Mouse (Mus musculus) spleen, embryonic (tissue): Measurements from ENCODE around the gene Lrrc4.

ENCODE experiments used
- CTCF ChIA-PET: fragments of 350-600 bp; sonication (Branson Sonifier 250); formaldehyde crosslinking; loops from one replicate; lab custom pipeline; 2022; lab: Charles Lee

The Lrrc4 gene

GRCm38 (mm10) chr6:28783082-28783647 lies 48.4 kb downstream of the Lrrc4 start:
- CTCF ChIA-PET: interaction anchor here (0.5 kb wide), 1 partner anchor 638 kb away, joined by 4 read pairs; no protein-coding TSS in a partner anchor

DNA sequence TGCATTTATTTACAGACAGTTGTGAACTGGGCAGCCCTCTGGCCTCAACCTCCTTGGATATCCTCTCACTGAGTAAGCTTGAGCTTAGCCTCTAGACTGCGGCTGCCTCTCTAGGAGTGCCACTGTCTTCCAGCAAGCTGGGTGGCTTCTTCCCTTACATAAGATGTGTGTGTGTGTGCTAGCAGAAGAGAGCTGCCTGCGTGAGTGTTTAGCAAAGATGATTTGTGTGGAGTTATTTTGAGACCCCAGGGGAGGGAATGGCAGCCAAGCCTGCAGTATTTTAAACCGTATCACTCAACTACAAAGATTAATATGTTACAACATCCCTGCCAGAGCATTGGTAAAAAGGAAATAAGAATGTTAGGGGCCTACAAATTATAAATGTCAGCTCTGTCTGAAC lies 49.9 kb downstream of the Lrrc4 start:
- CTCF ChIA-PET: no interaction called here

- CTCF ChIA-PET: no interaction called here
Measured at GRCm38 (mm10) chr6:28771331-28771730, 60.2 kb downstream of the Lrrc4 start.

GRCm38 (mm10) chr6:28767891-28768481 lies 63.6 kb downstream of the Lrrc4 start:
- CTCF ChIA-PET: interaction anchor here (0.6 kb wide), 1 partner anchor 13 kb away, joined by 4 read pairs; no protein-coding TSS in a partner anchor

GRCm38 (mm10) chr6:28766622-28767021 lies 64.9 kb downstream of the Lrrc4 start:
- CTCF ChIA-PET: interaction anchor here (0.6 kb wide), 1 partner anchor 72 kb away, joined by 5 read pairs; no protein-coding TSS in a partner anchor

GRCm38 (mm10) chr6:28762132-28762775 lies 69.3 kb downstream of the Lrrc4 start:
- CTCF ChIA-PET: no interaction called here

- CTCF ChIA-PET: no interaction called here
Measured at GRCm38 (mm10) chr6:28761728-28762127, 69.8 kb downstream of the Lrrc4 start.

DNA sequence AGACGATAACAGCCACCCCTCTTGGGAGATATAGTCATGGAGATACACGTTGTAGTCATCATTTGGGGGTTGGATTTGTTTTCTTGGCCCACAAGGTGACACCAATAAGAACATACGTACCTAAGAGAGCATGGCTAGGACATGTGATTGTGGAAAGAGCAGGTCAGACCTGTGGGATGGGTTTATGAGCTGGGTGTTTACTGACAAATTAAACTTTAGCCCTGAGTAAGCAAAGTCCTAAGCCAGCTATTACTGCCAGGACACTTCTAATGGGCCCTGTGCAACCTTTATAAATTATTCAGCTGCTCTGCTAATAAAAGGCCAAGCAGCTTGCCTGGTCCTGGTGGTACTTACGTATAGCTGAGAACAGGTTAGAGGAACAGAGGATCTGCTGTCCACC lies 73.3 kb downstream of the Lrrc4 start:
- CTCF ChIA-PET: no interaction called here

DNA sequence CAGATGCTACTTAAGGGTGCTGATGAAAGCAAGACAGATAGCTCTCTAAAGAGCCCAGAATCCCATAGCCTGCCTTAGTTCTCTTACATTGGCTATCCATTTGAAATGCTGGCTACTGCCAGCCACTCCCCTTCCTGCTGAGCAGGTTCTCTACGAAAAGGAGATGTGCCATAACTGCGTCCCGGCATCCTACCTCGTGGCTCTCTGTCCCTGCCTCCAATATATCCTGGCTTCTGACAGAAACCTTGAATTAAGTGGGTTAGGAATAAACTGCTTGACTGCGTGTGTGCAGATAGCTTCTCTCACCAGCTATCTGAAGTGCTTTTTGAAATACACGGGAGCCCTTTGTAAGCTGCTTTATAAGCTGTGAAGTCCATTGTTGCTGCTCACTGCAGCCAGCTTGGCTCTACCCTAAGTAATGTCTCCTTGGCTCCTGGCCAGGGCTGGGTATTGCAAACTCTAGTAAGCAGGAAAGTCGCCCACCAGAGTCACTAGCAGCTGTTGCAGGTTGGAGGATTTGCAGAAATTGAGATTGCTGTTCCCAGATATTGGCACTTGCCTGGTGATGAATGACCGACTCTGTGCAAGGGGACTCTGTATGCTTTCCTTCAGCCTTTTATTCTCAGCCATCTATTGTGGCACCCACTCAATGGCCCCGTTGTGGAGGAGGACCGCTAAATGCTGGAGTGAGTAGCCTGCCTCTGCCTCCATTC lies 75.1 kb downstream of the Lrrc4 start:
- CTCF ChIA-PET: no interaction called here

GRCm38 (mm10) chr6:28754127-28754898 lies 77.2 kb downstream of the Lrrc4 start:
- CTCF ChIA-PET: interaction anchor here (0.7 kb wide), 1 partner anchor 14 kb away, joined by 4 read pairs; no protein-coding TSS in a partner anchor

- CTCF ChIA-PET: no interaction called here
Measured at GRCm38 (mm10) chr6:28753681-28754080, 77.9 kb downstream of the Lrrc4 start.

- CTCF ChIA-PET: no interaction called here
Measured at GRCm38 (mm10) chr6:28753217-28753616, 78.3 kb downstream of the Lrrc4 start.

DNA sequence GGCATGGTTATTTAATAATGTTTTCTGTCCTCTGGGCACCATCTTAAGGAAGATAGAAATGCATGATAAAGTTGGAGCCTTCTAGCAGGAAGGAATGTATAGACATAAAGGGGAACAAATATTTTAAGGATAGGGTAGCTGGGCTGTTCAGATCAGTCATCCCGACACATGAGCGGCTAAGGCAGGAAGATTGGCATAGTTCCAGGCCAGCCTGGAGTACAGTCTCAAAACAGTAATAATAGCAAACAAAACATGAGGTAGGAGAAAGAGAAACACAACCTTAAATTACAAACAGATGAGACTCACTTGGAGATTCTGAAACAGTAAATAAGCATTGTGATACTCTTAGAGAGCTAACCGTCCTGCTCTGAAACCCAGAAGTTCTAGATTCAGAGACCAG lies 80.4 kb downstream of the Lrrc4 start:
- CTCF ChIA-PET: no interaction called here

GRCm38 (mm10) chr6:28749224-28749623 lies 82.3 kb downstream of the Lrrc4 start:
- CTCF ChIA-PET: no interaction called here

DNA sequence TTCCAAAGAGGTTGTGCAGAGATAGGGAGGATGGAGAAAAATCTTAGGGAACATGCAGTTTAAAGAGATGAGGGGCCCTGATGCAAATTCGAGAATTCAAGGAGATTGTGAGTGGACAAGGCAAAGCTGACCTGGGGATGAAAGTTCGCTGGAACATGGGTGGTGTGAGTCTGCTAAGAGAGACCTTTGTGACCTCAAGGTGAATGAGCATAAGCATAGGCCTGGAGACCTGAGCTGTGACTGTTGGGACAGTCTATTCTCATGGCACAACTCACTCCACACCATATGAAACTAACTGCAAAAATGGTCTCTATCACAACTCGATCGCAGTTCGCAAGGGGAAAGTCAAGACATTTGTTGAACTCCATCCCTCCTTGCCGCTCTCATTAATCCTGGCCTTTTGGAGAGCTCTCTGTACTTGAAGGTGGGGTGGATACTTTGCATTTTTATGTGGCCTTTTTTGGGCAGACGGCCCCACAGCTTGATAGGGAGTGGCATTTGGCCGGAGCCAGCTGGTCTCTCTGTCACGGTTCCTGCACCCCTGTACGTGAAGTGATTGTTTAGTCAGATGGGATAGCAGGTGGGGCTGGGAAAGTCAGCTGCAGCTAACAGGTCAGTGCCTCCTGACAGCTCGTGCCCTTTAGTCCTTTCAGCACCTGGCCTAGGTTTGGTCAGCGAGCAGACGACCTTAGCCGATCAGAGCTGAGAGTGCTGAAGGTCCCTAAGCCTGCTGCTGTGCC lies 83.4 kb downstream of the Lrrc4 start:
- CTCF ChIA-PET: no interaction called here

- CTCF ChIA-PET: no interaction called here
Measured at GRCm38 (mm10) chr6:28747025-28747424, 84.5 kb downstream of the Lrrc4 start.

- CTCF ChIA-PET: no interaction called here
Measured at GRCm38 (mm10) chr6:28745864-28746263, 85.7 kb downstream of the Lrrc4 start.

GRCm38 (mm10) chr6:28743586-28743985 lies 88.0 kb downstream of the Lrrc4 start:
- CTCF ChIA-PET: no interaction called here

- CTCF ChIA-PET: no interaction called here
Measured at GRCm38 (mm10) chr6:28737601-28738000, 93.9 kb downstream of the Lrrc4 start.

DNA sequence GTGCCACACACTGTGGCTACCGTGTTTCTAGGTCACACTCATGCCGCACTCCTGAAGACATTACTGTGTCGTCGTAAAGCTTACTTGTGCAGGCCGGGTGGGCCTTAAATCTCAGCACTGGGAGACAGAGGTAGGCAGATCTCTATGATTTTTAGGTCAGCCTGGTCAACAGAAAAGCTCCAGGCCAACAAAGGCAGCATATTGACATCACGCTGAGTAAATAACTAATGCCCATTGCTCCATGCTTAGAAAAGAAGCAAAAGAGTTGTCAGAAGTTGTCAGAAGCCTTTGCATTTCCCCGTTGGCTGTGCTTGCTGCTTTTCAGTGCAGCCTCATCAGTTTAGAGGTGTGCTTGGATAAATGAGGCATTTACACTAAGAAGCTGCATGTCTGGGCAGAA lies 94.9 kb downstream of the Lrrc4 start:
- CTCF ChIA-PET: no interaction called here

GRCm38 (mm10) chr6:28735116-28735515 lies 96.4 kb downstream of the Lrrc4 start:
- CTCF ChIA-PET: no interaction called here
